Mouse (Mus musculus): ENCODE results near the gene Notch3. TPM values are rescaled to one million over a fixed set of nuclear protein-coding genes. Genes with fewer than 3 reads are reported as not detected.
"Not testable (repeated sequence)": the region's sequence is repeated elsewhere in the genome, so short reads cannot be mapped to it uniquely, and the experiment has no call there.

Gene Notch3
- polyA plus RNA-seq, 1 experiment, result 7.5 TPM

DNA sequence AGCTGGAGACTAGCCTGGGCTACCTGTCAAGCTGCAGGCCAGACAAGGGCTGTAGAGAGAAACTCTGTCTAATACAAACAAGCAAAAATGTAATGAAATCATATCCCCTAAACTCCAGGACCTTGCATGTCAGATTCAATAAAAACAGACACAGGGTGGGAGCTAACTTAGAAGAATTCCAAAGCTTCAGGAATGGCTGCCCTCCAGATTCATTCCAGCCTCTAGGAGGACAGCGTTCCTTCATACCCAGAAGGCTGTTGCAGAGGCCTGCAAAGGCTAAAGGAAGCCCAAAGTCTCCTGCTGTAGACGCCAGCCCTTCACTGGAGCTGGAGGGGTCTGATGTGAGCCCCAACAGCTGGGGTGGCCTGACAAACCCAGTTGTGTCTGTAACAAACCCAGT is 60.3 kb downstream of the Notch3 start:
- Histone ChIP-seq H3K4me3 (ENCODE audit: insufficient read depth, low read length) (no peak overlapping the region), H3K27ac (ENCODE audit: insufficient read depth, low read length) (no peak overlapping the region)
- TF ChIP-seq POLR2A (IDR thresholded peaks at IDR 0.05; ENCODE audit: extremely low read depth, insufficient read depth, low read length), result no peak
- TF ChIP-seq CTCF (IDR thresholded peaks at IDR 0.05; ENCODE audit: extremely low read depth, insufficient read depth, low read length), result no peak

GRCm38 (mm10) chr17:32103054-32103453 is 63.6 kb downstream of the Notch3 start:
- no peak overlapping the region for H3K27ac ChIP-seq (ENCODE audit: insufficient read depth, low read length)
- H3K4me3 ChIP-seq (ENCODE audit: insufficient read depth, low read length), result no peak overlapping the region
- peak; percentile 30; the same call in 1 of the 2 replicates for TF ChIP-seq CTCF (IDR thresholded peaks at IDR 0.05; ENCODE audit: extremely low read depth, insufficient read depth, low read length)
- TF ChIP-seq POLR2A (IDR thresholded peaks at IDR 0.05; ENCODE audit: extremely low read depth, insufficient read depth, low read length), result no peak
- 0 out of 2 replicates have a peak, but pooled peaks cover 2% of the 10 kb centered on the region for H3K4me1 ChIP-seq (ENCODE audit: control insufficient read depth, insufficient read depth, low read length)

More for the DNA sequence above, 60.3 kb downstream of the Notch3 start:
- no peaks in the 10 kb centered on the region for H3K4me1 ChIP-seq (ENCODE audit: control insufficient read depth, insufficient read depth, low read length)

- no peak for TF ChIP-seq POLR2A (IDR thresholded peaks at IDR 0.05; ENCODE audit: extremely low read depth, insufficient read depth, low read length)
- TF ChIP-seq CTCF (IDR thresholded peaks at IDR 0.05; ENCODE audit: extremely low read depth, insufficient read depth, low read length), result no peak
- peak overlapping the region; percentile 21 for H3K4me3 ChIP-seq (ENCODE audit: insufficient read depth, low read length)
- no peak overlapping the region for H3K27ac ChIP-seq (ENCODE audit: insufficient read depth, low read length)
- H3K4me1 ChIP-seq (ENCODE audit: control insufficient read depth, insufficient read depth, low read length), result 0 out of 2 replicates have a peak, but pooled peaks cover 2% of the 10 kb centered on the region
Measured at GRCm38 (mm10) chr17:32099943-32100586, 66.6 kb downstream of the Notch3 start.

DNA sequence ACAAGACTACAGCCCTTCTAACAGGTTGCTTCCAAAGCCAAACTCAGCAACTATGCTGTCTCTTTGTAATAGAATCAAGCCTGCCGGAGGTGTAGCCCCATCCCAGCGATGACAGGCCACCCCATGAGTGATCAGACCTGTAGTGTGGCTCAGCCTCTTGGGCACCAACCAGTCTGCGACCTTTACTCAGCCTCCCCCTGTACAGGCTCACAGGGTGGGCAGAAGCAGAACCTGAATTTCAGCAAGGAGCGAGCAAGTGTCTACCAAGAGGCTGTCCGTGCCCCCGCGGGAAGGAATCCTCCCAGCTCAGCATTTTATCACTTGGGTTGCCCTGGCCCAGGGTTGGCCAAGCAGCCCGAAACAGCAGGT is 67.1 kb downstream of the Notch3 start:
- H3K4me3 ChIP-seq (ENCODE audit: insufficient read depth, low read length), result peak overlapping the region; percentile 21; the same call in 1 of the 2 replicates
- H3K27ac ChIP-seq (ENCODE audit: insufficient read depth, low read length), result no peak overlapping the region
- no peak for TF ChIP-seq CTCF (IDR thresholded peaks at IDR 0.05; ENCODE audit: extremely low read depth, insufficient read depth, low read length)
- TF ChIP-seq POLR2A (IDR thresholded peaks at IDR 0.05; ENCODE audit: extremely low read depth, insufficient read depth, low read length), result no peak
- 0 out of 2 replicates have a peak, but pooled peaks cover 2% of the 10 kb centered on the region for H3K4me1 ChIP-seq (ENCODE audit: control insufficient read depth, insufficient read depth, low read length)

DNA sequence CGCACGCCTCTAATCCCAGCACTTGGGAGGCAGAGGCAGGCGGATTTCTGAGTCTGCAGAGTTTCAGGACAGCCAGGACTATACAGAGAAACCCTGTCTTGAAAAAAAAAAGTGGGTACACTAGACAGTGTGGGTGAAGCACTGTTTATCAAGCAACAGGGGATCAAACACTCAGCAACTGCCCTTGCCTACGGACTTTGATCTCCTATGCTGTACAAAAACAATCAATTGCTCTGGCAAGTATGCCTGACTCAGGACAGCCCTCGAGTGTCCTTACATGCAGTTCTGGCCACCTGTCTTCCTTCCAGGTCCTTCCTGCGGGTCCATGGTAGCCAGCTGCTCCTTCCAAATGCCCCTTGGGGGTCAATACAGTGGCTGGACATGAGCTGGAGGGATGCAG is 67.7 kb downstream of the Notch3 start:
- not testable (repeated sequence) for H3K27ac ChIP-seq (ENCODE audit: insufficient read depth, low read length); H3K4me3 ChIP-seq (ENCODE audit: insufficient read depth, low read length); H3K4me1 ChIP-seq (ENCODE audit: control insufficient read depth, insufficient read depth, low read length)

GRCm38 (mm10) chr17:32097676-32098075 is 69.0 kb downstream of the Notch3 start:
- no peak for TF ChIP-seq POLR2A (IDR thresholded peaks at IDR 0.05; ENCODE audit: extremely low read depth, insufficient read depth, low read length)
- TF ChIP-seq CTCF (IDR thresholded peaks at IDR 0.05; ENCODE audit: extremely low read depth, insufficient read depth, low read length), result no peak
- H3K4me1 ChIP-seq (ENCODE audit: control insufficient read depth, insufficient read depth, low read length), result 0 out of 2 replicates have a peak, but pooled peaks cover 2% of the 10 kb centered on the region
- H3K27ac ChIP-seq (ENCODE audit: insufficient read depth, low read length), result no peak overlapping the region
- no peak overlapping the region for H3K4me3 ChIP-seq (ENCODE audit: insufficient read depth, low read length)

DNA sequence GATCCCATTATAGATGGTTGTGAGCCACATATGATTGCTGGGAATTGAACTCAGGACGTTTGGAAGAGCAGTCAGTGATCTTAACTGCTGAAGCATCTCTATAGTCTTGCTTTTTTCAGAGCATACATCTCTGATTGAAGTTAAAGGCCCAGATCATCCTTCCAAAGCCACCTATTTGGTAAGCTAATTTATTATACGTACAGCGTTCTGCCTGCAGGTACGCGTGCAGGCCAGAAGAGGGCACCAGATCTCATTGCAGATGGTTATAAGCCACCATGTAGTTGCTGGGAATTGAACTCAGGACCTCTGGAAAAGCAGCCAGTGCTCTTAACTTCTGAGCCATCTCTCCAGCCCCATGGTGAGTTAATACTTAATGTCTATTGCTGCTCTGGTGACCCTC is 73.8 kb downstream of the Notch3 start:
- H3K4me1 ChIP-seq (ENCODE audit: control insufficient read depth, insufficient read depth, low read length), result no peaks in the 10 kb centered on the region
- no peak overlapping the region for H3K4me3 ChIP-seq (ENCODE audit: insufficient read depth, low read length)
- 0 out of 2 replicates have a peak, but pooled peaks have one; percentile 3 for TF ChIP-seq CTCF (IDR thresholded peaks at IDR 0.05; ENCODE audit: extremely low read depth, insufficient read depth, low read length)
- no peak for TF ChIP-seq POLR2A (IDR thresholded peaks at IDR 0.05; ENCODE audit: extremely low read depth, insufficient read depth, low read length)
- H3K27ac ChIP-seq (ENCODE audit: insufficient read depth, low read length), result no peak overlapping the region

- TF ChIP-seq CTCF (IDR thresholded peaks at IDR 0.05; ENCODE audit: extremely low read depth, insufficient read depth, low read length) (no peak), POLR2A (IDR thresholded peaks at IDR 0.05; ENCODE audit: extremely low read depth, insufficient read depth, low read length) (no peak)
- no peak overlapping the region for H3K27ac ChIP-seq (ENCODE audit: insufficient read depth, low read length)
Measured at GRCm38 (mm10) chr17:32092241-32092619, 74.4 kb downstream of the Notch3 start.

GRCm38 (mm10) chr17:32091364-32092240 is 75.0 kb downstream of the Notch3 start:
- H3K4me3 ChIP-seq (ENCODE audit: insufficient read depth, low read length), result peak overlapping the region; percentile 11; the same call in 1 of the 2 replicates
- H3K27ac ChIP-seq (ENCODE audit: insufficient read depth, low read length); H3K4me1 ChIP-seq (ENCODE audit: control insufficient read depth, insufficient read depth, low read length): not testable (repeated sequence)
- 0 out of 2 replicates have a peak, but pooled peaks have one; percentile 21 for TF ChIP-seq POLR2A (IDR thresholded peaks at IDR 0.05; ENCODE audit: extremely low read depth, insufficient read depth, low read length)

More at GRCm38 (mm10) chr17:32092241-32092619, 74.4 kb downstream of the Notch3 start:
- Histone ChIP-seq H3K4me3 (ENCODE audit: insufficient read depth, low read length) (no peak overlapping the region), H3K4me1 (ENCODE audit: control insufficient read depth, insufficient read depth, low read length) (no peaks in the 10 kb centered on the region)

- TF ChIP-seq CTCF (IDR thresholded peaks at IDR 0.05; ENCODE audit: extremely low read depth, insufficient read depth, low read length) (no peak), POLR2A (IDR thresholded peaks at IDR 0.05; ENCODE audit: extremely low read depth, insufficient read depth, low read length) (no peak)
- Histone ChIP-seq H3K27ac (ENCODE audit: insufficient read depth, low read length) (no peak overlapping the region), H3K4me1 (ENCODE audit: control insufficient read depth, insufficient read depth, low read length) (no peaks in the 10 kb centered on the region), H3K4me3 (ENCODE audit: insufficient read depth, low read length) (peak overlapping the region; percentile 11; the same call in 1 of the 2 replicates)
Measured at GRCm38 (mm10) chr17:32091032-32091363, 75.7 kb downstream of the Notch3 start.

All from cortical plate, adult 2 months (tissue).